Mouse (Mus musculus) kidney, postnatal 4 days (tissue): ENCODE measurements around the gene Tnk2.
A peak's percentile ranks its signal among the peaks of the same experiment; 100 is the strongest.

Source experiments
- DNase-seq, 2 experiments: peaks; one replicate each; pipeline ENCODE4 v3.0.0; 2021; ENCODE audit warnings: mixed read lengths in 2 of 2

Tnk2 gene

GRCm38 (mm10) chr16:32678812-32679211, 35.1 kb downstream of the Tnk2 start:
- DNase-seq: no peak

- no peak for DNase-seq
Measured at GRCm38 (mm10) chr16:32679976-32680375, 36.3 kb downstream of the Tnk2 start.

GRCm38 (mm10) chr16:32680806-32681205, 37.1 kb downstream of the Tnk2 start:
- no peak for DNase-seq

- DNase-seq: peak; percentile 82 to 83
Measured at GRCm38 (mm10) chr16:32682194-32682593, 38.5 kb downstream of the Tnk2 start.

GRCm38 (mm10) chr16:32682841-32683240, 39.2 kb downstream of the Tnk2 start:
- peak in 1 of 2 experiments; percentile 37 for DNase-seq

- DNase-seq: peak; percentile 41 to 55
Measured at GRCm38 (mm10) chr16:32683343-32683742, 39.7 kb downstream of the Tnk2 start.

GRCm38 (mm10) chr16:32685405-32685804, 41.7 kb downstream of the Tnk2 start:
- no peak for DNase-seq

- no peak for DNase-seq
Measured at GRCm38 (mm10) chr16:32685998-32686397, 42.3 kb downstream of the Tnk2 start.

- DNase-seq: no peak
Measured at GRCm38 (mm10) chr16:32687221-32687620, 43.5 kb downstream of the Tnk2 start.

- no peak for DNase-seq
Measured at GRCm38 (mm10) chr16:32688770-32689169, 45.1 kb downstream of the Tnk2 start.

- peak; percentile 81 to 83 for DNase-seq
Measured at GRCm38 (mm10) chr16:32689501-32689900, 45.8 kb downstream of the Tnk2 start.

- DNase-seq: peak; percentile 27 to 47
Measured at GRCm38 (mm10) chr16:32696841-32697464, 53.3 kb downstream of the Tnk2 start.

- peak in 1 of 2 experiments; percentile 38 for DNase-seq
Measured at GRCm38 (mm10) chr16:32697665-32698446, 54.2 kb downstream of the Tnk2 start.

GRCm38 (mm10) chr16:32698550-32698949, 54.9 kb downstream of the Tnk2 start:
- DNase-seq: peak in 1 of 2 experiments; percentile 18

- peak; percentile 28 to 41 for DNase-seq
Measured at GRCm38 (mm10) chr16:32703312-32703912, 59.7 kb downstream of the Tnk2 start.

GRCm38 (mm10) chr16:32705606-32706005, 61.9 kb downstream of the Tnk2 start:
- DNase-seq: no peak

- DNase-seq: no peak
Measured at GRCm38 (mm10) chr16:32707111-32707823, 63.6 kb downstream of the Tnk2 start.

GRCm38 (mm10) chr16:32707824-32708456, 64.3 kb downstream of the Tnk2 start:
- DNase-seq: no peak

- no peak for DNase-seq
Measured at GRCm38 (mm10) chr16:32708457-32709033, 64.9 kb downstream of the Tnk2 start.

GRCm38 (mm10) chr16:32709116-32709515, 65.4 kb downstream of the Tnk2 start:
- peak in 1 of 2 experiments; percentile 38 for DNase-seq

GRCm38 (mm10) chr16:32710426-32711070, 66.9 kb downstream of the Tnk2 start:
- DNase-seq: no peak

GRCm38 (mm10) chr16:32712202-32712601, 68.5 kb downstream of the Tnk2 start:
- no peak for DNase-seq
